Mouse (Mus musculus) CD4-positive helper T cell, adult 2 months (primary cell): ENCODE results near the gene Traf7.

Source experiments
- DNase-seq: peaks from one replicate; pipeline ENCODE4 v3.0.0-alpha.2; 2012; ENCODE audit warnings: low read depth, missing footprints, low spot score

The Traf7 gene

GRCm38 (mm10) chr17:24477053-24477984 is 50.4 kb downstream of the Traf7 start:
- no peak for DNase-seq

- no peak for DNase-seq
These were observed 51.5 kb downstream of the Traf7 start for GRCm38 (mm10) chr17:24476022-24476776.

DNA sequence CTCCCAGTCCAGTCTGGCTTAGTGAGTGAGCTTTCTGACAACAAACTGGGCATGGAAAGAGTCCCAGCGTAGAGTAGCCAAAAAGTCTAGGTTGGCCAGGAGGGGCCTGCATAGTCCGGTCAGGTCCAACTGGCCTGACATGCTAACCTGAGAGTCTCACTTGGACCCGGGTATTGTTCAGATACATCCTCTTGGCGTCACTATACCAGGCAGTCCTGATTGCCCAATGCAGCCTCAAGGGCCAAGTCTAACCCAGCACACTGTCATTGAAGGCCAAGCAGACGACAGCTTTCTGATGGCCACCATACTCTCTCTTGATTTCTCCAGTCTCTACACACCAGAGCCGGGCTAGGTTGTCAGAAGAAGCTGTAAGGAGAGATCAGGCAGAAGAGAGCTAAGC is 52.2 kb downstream of the Traf7 start:
- no peak for DNase-seq

GRCm38 (mm10) chr17:24474557-24474956 is 53.2 kb downstream of the Traf7 start:
- DNase-seq: no peak

- DNase-seq: no peak
These were observed 54.0 kb downstream of the Traf7 start, which contains the start of gene Bricd5 for GRCm38 (mm10) chr17:24473612-24474275. Bricd5 (plus strand) TSS chr17:24473884.

GRCm38 (mm10) chr17:24472512-24472911 is 55.2 kb downstream of the Traf7 start:
- DNase-seq: no peak

GRCm38 (mm10) chr17:24470701-24471527 is 56.8 kb downstream of the Traf7 start:
- no peak for DNase-seq

DNA sequence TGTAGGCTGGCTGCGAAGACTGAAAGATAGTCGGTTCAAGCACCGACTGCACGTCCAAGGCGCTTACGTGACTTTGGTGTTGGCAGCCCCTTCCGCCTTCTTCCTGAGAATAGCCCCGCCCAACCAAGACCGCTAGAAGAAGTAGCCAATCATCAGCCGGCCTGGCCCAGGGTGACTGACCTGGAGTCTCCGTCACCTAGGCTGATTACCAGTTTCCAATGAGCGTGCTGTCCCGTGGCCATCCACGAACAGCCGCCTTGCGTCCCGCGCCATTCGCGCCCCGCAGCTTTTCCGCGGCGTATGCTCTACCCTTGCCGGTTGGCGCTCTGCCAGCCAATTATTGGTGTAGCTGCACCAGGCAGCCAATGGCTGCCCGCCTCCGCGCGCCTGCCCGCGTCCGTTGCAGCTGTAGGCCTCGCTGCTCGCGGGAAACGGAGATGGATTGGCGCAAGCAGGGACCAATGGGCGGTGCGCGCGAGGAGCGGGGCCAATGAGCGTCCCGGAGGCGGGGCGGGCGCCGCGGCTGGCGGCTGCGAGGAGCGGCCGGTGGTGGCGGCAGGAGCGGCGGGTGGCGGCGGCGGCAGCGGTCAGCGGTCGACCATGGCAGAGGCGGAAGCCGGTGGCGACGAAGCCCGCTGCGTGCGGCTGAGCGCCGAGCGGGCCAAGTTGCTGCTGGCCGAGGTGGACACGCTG is 57.7 kb downstream of the Traf7 start, which contains the start of the genes E4f1 and Pgp:
E4f1 (minus strand) TSS at position 404 of the 693 bp plus-strand sequence.
Pgp (plus strand) TSS at position 483 of the 693 bp plus-strand sequence.
- peak; percentile 99 for DNase-seq

DNA sequence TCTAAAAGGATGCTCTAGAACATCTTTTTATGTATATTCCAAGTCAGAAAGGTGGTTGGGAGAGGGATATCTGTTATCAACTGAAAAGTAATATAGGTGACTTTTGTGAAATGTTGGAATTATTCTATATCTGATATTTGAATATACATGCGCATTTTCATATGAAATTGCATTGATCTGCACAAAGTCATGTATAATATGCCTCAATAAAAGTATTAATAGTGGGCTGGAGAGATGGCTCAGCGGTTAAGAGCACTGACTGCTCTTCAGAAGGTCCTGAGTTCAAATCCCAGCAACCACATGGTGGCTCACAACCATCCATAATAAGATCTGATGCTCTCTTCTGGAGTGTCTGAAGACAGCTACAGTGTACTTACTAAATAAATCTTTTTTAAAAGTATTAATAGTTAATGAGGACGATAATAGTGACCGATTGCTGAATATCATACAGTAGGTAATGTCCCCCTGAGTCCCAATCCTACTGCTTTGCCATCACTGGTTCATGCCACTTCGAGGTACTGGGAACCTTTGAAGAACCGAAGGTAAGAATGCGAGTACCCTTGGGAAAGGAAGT is 58.3 kb downstream of the Traf7 start:
- DNase-seq: no peak

DNA sequence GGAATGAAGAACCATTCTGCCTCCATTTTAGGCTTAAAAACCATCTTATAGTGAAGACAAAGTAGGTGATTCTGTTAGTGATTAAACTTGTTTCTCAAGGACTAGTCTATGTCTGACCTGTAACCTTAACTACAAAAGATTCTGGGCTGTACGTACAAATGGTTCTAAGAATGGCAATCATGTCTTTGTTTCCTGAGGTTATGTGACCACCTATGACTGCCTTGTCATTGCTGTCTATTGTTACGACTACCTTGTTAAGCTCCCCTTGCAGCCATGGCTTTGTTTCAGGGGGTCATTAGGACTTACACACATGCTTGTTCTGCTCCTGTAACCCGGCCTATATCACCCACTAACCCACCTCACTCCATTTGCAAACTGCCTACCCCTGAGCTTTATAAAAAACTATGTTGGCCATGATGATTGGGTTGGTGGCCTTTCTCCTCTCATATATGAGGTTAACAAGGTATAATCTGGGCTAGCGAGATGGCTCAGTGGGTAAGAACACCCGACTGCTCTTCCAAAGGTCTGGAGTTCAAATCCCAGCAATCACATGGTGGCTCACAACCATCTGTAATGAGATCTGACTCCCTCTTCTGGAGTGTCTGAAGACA is 59.0 kb downstream of the Traf7 start:
- DNase-seq: peak; percentile 0

DNA sequence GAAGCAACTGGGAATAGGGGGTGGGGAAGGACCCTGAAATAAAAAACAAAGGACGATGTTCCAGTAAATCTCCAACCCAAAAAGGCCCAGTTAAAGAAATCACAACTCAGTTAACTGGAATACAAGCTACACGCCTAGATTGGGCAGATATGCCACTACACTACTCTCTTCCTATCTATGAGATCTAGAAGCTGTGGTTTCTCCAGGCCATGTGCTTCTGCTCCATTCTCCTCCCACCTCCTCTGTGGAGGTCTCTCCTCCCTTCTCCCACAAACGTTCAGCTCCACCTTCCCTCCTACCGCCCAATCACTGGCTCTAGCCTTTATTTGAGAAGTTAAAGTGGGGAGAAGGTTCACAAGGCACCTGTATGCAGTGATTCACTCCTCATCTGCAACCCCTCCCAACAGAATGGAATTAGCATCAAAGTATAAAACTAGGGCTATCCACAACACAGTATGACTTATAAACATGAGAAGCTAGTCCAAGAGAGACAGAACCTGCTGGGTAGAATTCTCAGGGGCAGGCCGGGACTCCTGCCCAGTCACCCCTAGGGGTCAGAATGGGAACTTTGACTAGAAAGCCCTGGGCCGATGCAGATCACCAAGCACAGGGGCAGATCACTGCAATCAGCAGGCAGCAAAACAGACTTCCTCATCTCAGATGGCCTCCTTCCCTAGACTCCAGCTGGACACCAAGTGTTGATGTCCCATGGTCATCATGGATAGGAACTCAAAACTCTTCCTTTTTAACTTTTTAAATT is 64.2 kb downstream of the Traf7 start:
- peak; percentile 38 for DNase-seq

DNA sequence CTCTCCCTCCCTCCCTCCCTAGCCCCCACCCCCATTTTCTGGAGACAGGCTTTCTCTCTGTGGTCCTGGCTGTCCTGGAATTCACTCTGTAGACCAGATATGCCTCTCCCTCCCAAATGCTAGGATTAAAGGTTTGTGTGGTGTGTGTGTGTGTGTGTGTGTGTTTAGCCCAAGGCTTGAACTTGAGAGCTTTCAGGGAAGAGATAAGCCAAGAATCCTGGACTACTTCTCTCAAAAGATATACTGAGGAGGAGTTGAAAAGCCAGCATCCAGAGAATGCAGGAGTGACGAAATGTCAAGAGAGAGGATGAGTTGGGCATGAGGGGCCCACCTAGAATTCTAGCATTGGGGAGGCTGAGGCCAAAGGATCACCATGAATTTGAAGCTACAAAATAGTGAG is 64.8 kb downstream of the Traf7 start:
- no peak for DNase-seq

DNA sequence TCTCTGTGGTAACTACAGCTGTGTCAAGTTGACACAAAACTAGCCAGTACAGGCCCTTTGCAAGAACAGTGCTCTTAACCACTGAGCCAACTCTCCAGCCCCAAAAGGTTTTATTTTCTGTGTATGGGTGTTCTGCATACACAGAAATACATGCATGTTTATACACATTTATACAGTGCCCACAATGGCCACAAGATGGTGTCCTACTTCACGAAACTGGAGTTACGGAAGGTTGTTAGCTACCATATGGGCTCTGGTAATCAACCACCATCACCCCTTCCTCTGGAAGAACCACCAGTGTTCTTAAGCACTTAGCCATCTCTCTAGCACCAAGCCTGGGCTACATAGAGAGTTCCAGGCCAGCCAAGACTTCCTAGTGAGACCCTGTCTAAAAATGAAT is 66.2 kb downstream of the Traf7 start:
- peak; percentile 67 for DNase-seq
